Mouse (Mus musculus) liver, embryonic 14.5 days (tissue): Measurements from ENCODE around the gene Mfsd5. TPM values are rescaled to one million over a fixed set of nuclear protein-coding genes. Genes with fewer than 3 reads are reported as not detected.

ENCODE experiments used
- ATAC-seq: fragments of 200-750 bp; cut with Nextera tagmentation; 2 replicates; pipeline ENCODE4 v1.8.0; 2017; ENCODE audit warnings: moderate number of reproducible peaks, mild to moderate bottlenecking, moderate library complexity; ENCODE audit not compliant: insufficient read depth
- DNase-seq, 3 experiments: peaks; one replicate each; pipeline ENCODE4 v3.0.0-alpha.2; 2012 to 2013; ENCODE audit warnings: low read depth in 3 of 3, low spot score in 3 of 3
- H3K27ac ChIP-seq: fragments of 300-500 bp; sonication (generic); 2 replicates; pipeline ENCODE4 v1.5.1; 2014; ENCODE audit warnings: moderate library complexity, mild to moderate bottlenecking, control low read depth, inconsistent platforms
- H3K27me3 ChIP-seq: fragments of 300-500 bp; sonication (generic); 2 replicates; pipeline ENCODE4 v1.6.1; 2014; ENCODE audit warnings: mild to moderate bottlenecking, low read length, moderate library complexity; ENCODE audit not compliant: control insufficient read depth, insufficient read depth
- H3K36me3 ChIP-seq: fragments of 300-500 bp; sonication (generic); replicated peaks from 2 replicates; pipeline ENCODE4 v1.6.1; 2014; ENCODE audit warnings: low read depth; ENCODE audit not compliant: control insufficient read depth, insufficient read depth
- H3K4me1 ChIP-seq, 2 experiments: fragments of 200-500 bp in 1 of 2; fragments of 300-500 bp in 1 of 2; sonication (generic) in 1 of 2; replicated peaks; 2 replicates each; pipeline ENCODE4 v1.6.1; 2012 to 2014; ENCODE audit warnings: antibody characterized with exemption in 1 of 2, inconsistent platforms in 1 of 2, low read length in 1 of 2; ENCODE audit not compliant: control insufficient read depth in 2 of 2, insufficient read depth in 2 of 2
- H3K4me2 ChIP-seq: fragments of 300-500 bp; sonication (generic); 2 replicates; pipeline ENCODE4 v1.6.1; 2014; ENCODE audit warnings: low read depth, mild to moderate bottlenecking, control low read depth, moderate library complexity
- H3K4me3 ChIP-seq, 2 experiments: fragments of 200-500 bp in 1 of 2; fragments of 300-500 bp in 1 of 2; sonication (generic) in 1 of 2; 2 replicates each; pipeline ENCODE4 v1.5.1; 2012 to 2014; ENCODE audit warnings: low read depth in 2 of 2, low read length in 2 of 2, mild to moderate bottlenecking in 2 of 2, control low read depth in 1 of 2, inconsistent platforms in 1 of 2, moderate library complexity in 1 of 2; ENCODE audit not compliant: insufficient read depth in 1 of 2
- H3K9ac ChIP-seq: fragments of 300-500 bp; sonication (generic); replicated peaks from 2 replicates; pipeline ENCODE4 v1.6.1; 2014; ENCODE audit warnings: mild to moderate bottlenecking, control low read depth, moderate library complexity
- H3K9me3 ChIP-seq: fragments of 300-500 bp; sonication (generic); 2 replicates; pipeline ENCODE4 v1.6.1; 2016; ENCODE audit warnings: low read length, mixed read lengths; ENCODE audit not compliant: control insufficient read depth
- CTCF ChIP-seq: IDR thresholded peaks from 2 replicates; pipeline ENCODE4 v1.5.1; 2016; ENCODE audit warnings: antibody characterized with exemption, low read depth, control low read depth
- EP300 ChIP-seq: IDR thresholded peaks from 2 replicates; pipeline ENCODE4 v1.6.1; 2016; ENCODE audit warnings: antibody characterized with exemption, low read depth
- WGBS: fragments of 180-500 bp; shearing (Covaris S2); extraction: QIAGEN DNeasy Blood & Tissue Kit; methylation state at CpG from one replicate; pipeline ENCODE4 v1.1.7; 2014; ENCODE audit not compliant: insufficient replicate concordance; 5-methylcytosine and 5-hydroxymethylcytosine counted together
- polyA plus RNA-seq, 2 experiments: library from polyadenylated mRNA; depleted of rRNA in 1 of 2; stranded (reverse) in 1 of 2; unstranded in 1 of 2; fragments of >200 nt; fragmentation: Nextera tagmentation in 1 of 2; extraction: Ambion mirVana in 1 of 2; gene quantifications; 2 replicates each; pipeline versions ENCODE4 v1.2.1 to v1.2.3; 2012 to 2014

Mfsd5 gene
- polyA plus RNA-seq, 2 experiments: 13.4 to 21.2 TPM

GRCm38 (mm10) chr15:102273982-102274716 is 5.1 kb upstream of the Mfsd5 start:
- H3K4me2 ChIP-seq: no peak overlapping the region
- ATAC-seq: no peak
- DNase-seq: no peak
- H3K27ac ChIP-seq: no peak overlapping the region
- TF ChIP-seq EP300: no peak
- peak; percentile 17; the same call in 1 of the 2 replicates for TF ChIP-seq CTCF
- H3K4me3 ChIP-seq: no peak overlapping the region
- H3K9me3 ChIP-seq: no peaks in the 10 kb centered on the region
- no peak overlapping the region for H3K9ac ChIP-seq
- H3K36me3 ChIP-seq: no peaks in the 10 kb centered on the region
- WGBS: 54% methylated on average over 6 of the region's 6 CpGs
- H3K4me1 ChIP-seq: peaks cover 2 to 3% of the 10 kb centered on the region in 2 experiments; a peak in 2 of 4 replicates
- peaks cover 9% of the 10 kb centered on the region for H3K27me3 ChIP-seq

DNA sequence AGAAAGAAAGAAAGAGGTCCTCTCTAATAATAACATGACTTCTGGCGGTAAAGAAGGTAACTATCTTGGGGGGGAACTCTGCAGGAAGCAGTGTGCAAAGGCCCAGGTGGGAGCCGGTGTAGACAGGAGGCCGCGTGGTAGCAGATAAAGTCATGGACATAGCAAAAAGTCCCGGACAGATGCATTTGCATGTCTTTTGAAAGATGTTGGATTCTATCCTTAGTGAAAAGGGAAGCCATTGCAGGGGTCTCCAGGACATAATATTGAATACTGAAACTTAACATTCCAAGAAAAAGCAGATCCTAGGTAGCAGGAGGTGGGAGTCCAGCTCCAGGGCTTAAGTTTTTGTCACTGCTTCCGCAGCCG is 545 bp upstream of the Mfsd5 start:
- no peaks in the 10 kb centered on the region for H3K9me3 ChIP-seq
- peak overlapping the region; percentile 97 for H3K4me2 ChIP-seq
- TF ChIP-seq EP300 (no peak), CTCF (no peak)
- no peaks in the 10 kb centered on the region for H3K27me3 ChIP-seq
- no peak for ATAC-seq
- H3K36me3 ChIP-seq: no peaks in the 10 kb centered on the region
- 16% methylated on average over 7 of the region's 7 CpGs for WGBS
- peak overlapping the region; percentile 65 for H3K9ac ChIP-seq
- H3K4me1 ChIP-seq: peaks cover 24 to 25% of the 10 kb centered on the region in 2 experiments
- peak overlapping the region; percentile 72 to 84 for H3K4me3 ChIP-seq
- DNase-seq: no peak
- H3K27ac ChIP-seq: peak overlapping the region; percentile 49

- H3K27ac ChIP-seq: peak overlapping the region; percentile 41
- H3K9me3 ChIP-seq: no peaks in the 10 kb centered on the region
- 14% methylated on average over 13 of the region's 13 CpGs for WGBS
- peak overlapping the region; percentile 97 for H3K4me2 ChIP-seq
- H3K4me3 ChIP-seq: peak overlapping the region; percentile 72 to 80
- DNase-seq (no peak), ATAC-seq (peak; percentile 40)
- H3K4me1 ChIP-seq: peaks cover 24 to 30% of the 10 kb centered on the region in 2 experiments
- H3K9ac ChIP-seq: peak overlapping the region; percentile 81
- H3K36me3 ChIP-seq: no peaks in the 10 kb centered on the region
- TF ChIP-seq CTCF: no peak
- no peak for TF ChIP-seq EP300
- H3K27me3 ChIP-seq: no peaks in the 10 kb centered on the region
Observed at GRCm38 (mm10) chr15:102279783-102280520, 698 bp downstream of the Mfsd5 start.

- Histone ChIP-seq H3K27me3 (no peaks in the 10 kb centered on the region), H3K4me2 (peak overlapping the region; percentile 97), H3K9ac (no peak overlapping the region), H3K4me1 (peaks cover 24 to 30% of the 10 kb centered on the region in 2 experiments), H3K36me3 (no peaks in the 10 kb centered on the region), H3K9me3 (no peaks in the 10 kb centered on the region), H3K4me3 (peak overlapping the region in 1 of 2 experiments; percentile 72; a peak in 2 of 4 replicates), H3K27ac (no peak overlapping the region)
- ATAC-seq: no peak
- 85% methylated on average over 19 of the region's 19 CpGs for WGBS
- TF ChIP-seq EP300: no peak
- TF ChIP-seq CTCF: no peak
- DNase-seq: no peak
Observed at GRCm38 (mm10) chr15:102280623-102281022, 1.4 kb downstream of the Mfsd5 start.
